Mouse (Mus musculus): ENCODE data around the gene BC048507. TPM values are rescaled to one million over a fixed set of nuclear protein-coding genes. Genes with fewer than 3 reads are reported as not detected.

Gene BC048507
- not detected for polyA plus RNA-seq (2014; fragmentation: Illumina TruSeq; extraction: RNeasy Lipid Tissue Mini Kit (QIAGEN cat#74804); ENCODE audit: low read depth, low replicate concordance)

GRCm38 (mm10) chr13:67863026-67863425, at the start of gene BC048507:
Gene BC048507, plus strand, starts transcription at chr13:67863326.

GRCm38 (mm10) chr13:67813710-67814660, 49.1 kb upstream of the BC048507 start, which contains the start of gene Zfp273:
Gene Zfp273, plus strand, starts transcription at chr13:67813740.

GRCm38 (mm10) chr13:67830911-67831336, 32.2 kb upstream of the BC048507 start, which contains the start of gene Gm10037:
Gene Gm10037, plus strand, starts transcription at chr13:67831106.

Other genes starting within 250 kb of the BC048507 start
- not detected for gene Gm49345, start 225.6 kb upstream of the BC048507 start, polyA plus RNA-seq (2014; fragmentation: Illumina TruSeq; extraction: RNeasy Lipid Tissue Mini Kit (QIAGEN cat#74804); ENCODE audit: low read depth, low replicate concordance)
- 42.6 TPM for gene Zfp729a, start 225.5 kb upstream of the BC048507 start, polyA plus RNA-seq (2014; fragmentation: Illumina TruSeq; extraction: RNeasy Lipid Tissue Mini Kit (QIAGEN cat#74804); ENCODE audit: low read depth, low replicate concordance)
- 23.0 TPM for gene Zfp738, start 176.3 kb upstream of the BC048507 start, polyA plus RNA-seq (2014; fragmentation: Illumina TruSeq; extraction: RNeasy Lipid Tissue Mini Kit (QIAGEN cat#74804); ENCODE audit: low read depth, low replicate concordance)
- 43.6 TPM for gene Zfp65, start 134.2 kb upstream of the BC048507 start, polyA plus RNA-seq (2014; fragmentation: Illumina TruSeq; extraction: RNeasy Lipid Tissue Mini Kit (QIAGEN cat#74804); ENCODE audit: low read depth, low replicate concordance)
- 25.8 TPM for gene Zfp85, start 108.1 kb upstream of the BC048507 start, polyA plus RNA-seq (2014; fragmentation: Illumina TruSeq; extraction: RNeasy Lipid Tissue Mini Kit (QIAGEN cat#74804); ENCODE audit: low read depth, low replicate concordance)
- 10.6 TPM for gene Zfp493, start 83.6 kb upstream of the BC048507 start, polyA plus RNA-seq (2014; fragmentation: Illumina TruSeq; extraction: RNeasy Lipid Tissue Mini Kit (QIAGEN cat#74804); ENCODE audit: low read depth, low replicate concordance)
- gene Zfp273, start 49.6 kb upstream of the BC048507 start, polyA plus RNA-seq (2014; fragmentation: Illumina TruSeq; extraction: RNeasy Lipid Tissue Mini Kit (QIAGEN cat#74804); ENCODE audit: low read depth, low replicate concordance), result 32.0 TPM
- gene Gm10037, start 32.2 kb upstream of the BC048507 start, polyA plus RNA-seq (2014; fragmentation: Illumina TruSeq; extraction: RNeasy Lipid Tissue Mini Kit (QIAGEN cat#74804); ENCODE audit: low read depth, low replicate concordance), result not detected